Mouse (Mus musculus): ENCODE measurements around the gene Tubb4a.
A peak's percentile ranks its signal among the peaks of the same experiment; 100 is the strongest.

Gene Tubb4a

GRCm38 (mm10) chr17:57059486-57059977 lies 28.1 kb downstream of the Tubb4a start, which contains the start of gene Slc25a23:
Gene Slc25a23 (minus strand): TSS chr17:57059863.
- DNase-seq (ENCODE audit: low read depth in 2 of 2, low spot score in 2 of 2), result peak; percentile 32 to 41

GRCm38 (mm10) chr17:57058891-57059485 lies 28.6 kb downstream of the Tubb4a start, which contains the start of gene Crb3:
Gene Crb3 (plus strand): TSS chr17:57059105.
- DNase-seq (ENCODE audit: low read depth in 2 of 2, low spot score in 2 of 2), result no peak

- no peak for DNase-seq (ENCODE audit: low read depth in 2 of 2, low spot score in 2 of 2)
Observed at GRCm38 (mm10) chr17:57056246-57056645, 31.3 kb downstream of the Tubb4a start.

GRCm38 (mm10) chr17:57051679-57052078 lies 35.9 kb downstream of the Tubb4a start:
- peak in 1 of 2 experiments; percentile 25 for DNase-seq (ENCODE audit: low read depth in 2 of 2, low spot score in 2 of 2)

GRCm38 (mm10) chr17:57048816-57049215 lies 38.8 kb downstream of the Tubb4a start:
- DNase-seq (ENCODE audit: low read depth in 2 of 2, low spot score in 2 of 2), result no peak

GRCm38 (mm10) chr17:57047406-57047805 lies 40.2 kb downstream of the Tubb4a start:
- DNase-seq (ENCODE audit: low read depth in 2 of 2, low spot score in 2 of 2), result no peak

GRCm38 (mm10) chr17:57041554-57041953 lies 46.0 kb downstream of the Tubb4a start, which contains the start of gene Slc25a41:
Gene Slc25a41 (minus strand): TSS chr17:57041654.
- no peak for DNase-seq (ENCODE audit: low read depth in 2 of 2, low spot score in 2 of 2)

GRCm38 (mm10) chr17:57038978-57039377 lies 48.6 kb downstream of the Tubb4a start:
- no peak for DNase-seq (ENCODE audit: low read depth in 2 of 2, low spot score in 2 of 2)

- DNase-seq (ENCODE audit: low read depth in 2 of 2, low spot score in 2 of 2), result no peak
Observed at GRCm38 (mm10) chr17:57032854-57033253, 54.7 kb downstream of the Tubb4a start.

GRCm38 (mm10) chr17:57031661-57032420 lies 55.7 kb downstream of the Tubb4a start:
- peak; percentile 98 to 99 for DNase-seq (ENCODE audit: low read depth in 2 of 2, low spot score in 2 of 2)

GRCm38 (mm10) chr17:57030931-57031660 lies 56.5 kb downstream of the Tubb4a start, which contains the start of gene Khsrp:
Gene Khsrp (minus strand): TSS chr17:57031522.
- DNase-seq (ENCODE audit: low read depth in 2 of 2, low spot score in 2 of 2), result no peak

Measured in CD8-positive naive resting alpha-beta T cell, adult 2 months (primary cell).